Mouse (Mus musculus) R1 (cell line): ENCODE results near the gene Plekha3.
A peak's percentile ranks its signal among the peaks of the same experiment; 100 is the strongest.

Experiments
- DNase-seq: peaks from one replicate; pipeline ENCODE4 v3.0.0-alpha.2; 2018; ENCODE audit warnings: low read depth, low spot score

The Plekha3 gene

GRCm38 (mm10) chr2:76674725-76675427, at the start of gene Plekha3:
Plekha3 (plus strand) TSS chr2:76675281.
- peak; percentile 79 for DNase-seq

- no peak for DNase-seq
Measured at GRCm38 (mm10) chr2:76630293-76630692, 44.8 kb upstream of the Plekha3 start.

- no peak for DNase-seq
Measured at GRCm38 (mm10) chr2:76631600-76631999, 43.5 kb upstream of the Plekha3 start.

- DNase-seq: no peak
Measured at GRCm38 (mm10) chr2:76639637-76640036, 35.4 kb upstream of the Plekha3 start.

- no peak for DNase-seq
Measured at GRCm38 (mm10) chr2:76643801-76644200, 31.3 kb upstream of the Plekha3 start.

- peak; percentile 19 for DNase-seq
Measured at GRCm38 (mm10) chr2:76647441-76647869, 27.6 kb upstream of the Plekha3 start.

- peak; percentile 97 for DNase-seq
Measured at GRCm38 (mm10) chr2:76647883-76648570, 27.1 kb upstream of the Plekha3 start, which contains the start of the genes Prkra and Pjvk. Prkra (minus strand) TSS chr2:76648015. Pjvk (plus strand) TSS chr2:76648476.

- DNase-seq: peak; percentile 72
Measured at GRCm38 (mm10) chr2:76648666-76649141, 26.4 kb upstream of the Plekha3 start.

- peak; percentile 53 for DNase-seq
Measured at GRCm38 (mm10) chr2:76653070-76653469, 22.0 kb upstream of the Plekha3 start.

GRCm38 (mm10) chr2:76654646-76655045, 20.4 kb upstream of the Plekha3 start:
- DNase-seq: no peak

- DNase-seq: no peak
Measured at GRCm38 (mm10) chr2:76655444-76655843, 19.6 kb upstream of the Plekha3 start.

GRCm38 (mm10) chr2:76655982-76656381, 19.1 kb upstream of the Plekha3 start:
- DNase-seq: peak; percentile 68

- DNase-seq: no peak
Measured at GRCm38 (mm10) chr2:76658551-76658950, 16.5 kb upstream of the Plekha3 start.

GRCm38 (mm10) chr2:76659419-76659818, 15.7 kb upstream of the Plekha3 start:
- no peak for DNase-seq

GRCm38 (mm10) chr2:76665531-76665930, 9.6 kb upstream of the Plekha3 start:
- DNase-seq: no peak

GRCm38 (mm10) chr2:76667200-76667599, 7.9 kb upstream of the Plekha3 start:
- no peak for DNase-seq

GRCm38 (mm10) chr2:76671641-76672040, 3.4 kb upstream of the Plekha3 start:
- DNase-seq: no peak

GRCm38 (mm10) chr2:76672134-76672745, 2.8 kb upstream of the Plekha3 start:
- no peak for DNase-seq

- DNase-seq: peak; percentile 91
Measured at GRCm38 (mm10) chr2:76672966-76673392, 2.1 kb upstream of the Plekha3 start, which contains the start of gene Fkbp7. Fkbp7 (minus strand) TSS chr2:76673116.

GRCm38 (mm10) chr2:76673472-76674081, 1.5 kb upstream of the Plekha3 start:
- peak; percentile 75 for DNase-seq

GRCm38 (mm10) chr2:76675451-76675850, 370 bp downstream of the Plekha3 start:
- peak; percentile 42 for DNase-seq

GRCm38 (mm10) chr2:76675949-76676348, 868 bp downstream of the Plekha3 start:
- DNase-seq: no peak
